Mouse (Mus musculus) heart, adult 2 months (tissue): ENCODE measurements around the gene Cop1.

Experiments
- CTCF ChIP-seq: fragments of 200-600 bp; IDR thresholded peaks from 2 replicates; pipeline ENCODE4 v1.8.1; 2022; ENCODE audit warnings: antibody characterized with exemption, mild to moderate bottlenecking, moderate library complexity
- POLR2A ChIP-seq: fragments of 200-500 bp; IDR thresholded peaks from 2 replicates; pipeline ENCODE4 v1.6.1; 2011; ENCODE audit warnings: mild to moderate bottlenecking, low read depth, low read length, control low read depth; ENCODE audit not compliant: insufficient read depth

- peak; percentile 73 for TF ChIP-seq CTCF
- no peak for TF ChIP-seq POLR2A
Measured at GRCm38 (mm10) chr1:159290219-159290618, 58.1 kb downstream of the Cop1 start.
